Mouse (Mus musculus) lung, postnatal 0 days (tissue): ENCODE measurements around the gene Tmem132a. TPM values are rescaled to one million over a fixed set of nuclear protein-coding genes. Genes with fewer than 3 reads are reported as not detected.

Experiments used
- ATAC-seq: fragments of 200-750 bp; cut with Nextera tagmentation; 2 replicates; pipeline ENCODE4 v1.8.0; 2017; ENCODE audit warnings: moderate library complexity
- DNase-seq: peaks from one replicate; pipeline ENCODE4 v3.0.0-alpha.2; 2016; ENCODE audit warnings: low spot score
- H3K27ac ChIP-seq: fragments of 300-500 bp; sonication (generic); 2 replicates; pipeline ENCODE4 v1.5.1; 2014; ENCODE audit warnings: antibody characterized with exemption, mild to moderate bottlenecking, low read length, mixed read lengths
- H3K27me3 ChIP-seq: fragments of 300-500 bp; sonication (generic); replicated peaks from 2 replicates; pipeline ENCODE4 v1.6.1; 2014; ENCODE audit warnings: low read length, mixed read lengths; ENCODE audit not compliant: insufficient read depth
- H3K36me3 ChIP-seq: fragments of 300-500 bp; sonication (generic); 2 replicates; pipeline ENCODE4 v1.6.1; 2014; ENCODE audit warnings: low read length, mixed read lengths; ENCODE audit not compliant: insufficient read depth
- H3K4me1 ChIP-seq: fragments of 300-500 bp; sonication (generic); 2 replicates; pipeline ENCODE4 v1.6.1; 2014; ENCODE audit warnings: antibody characterized with exemption, low read depth, low read length, mixed read lengths; ENCODE audit not compliant: insufficient read depth
- H3K4me2 ChIP-seq: fragments of 300-500 bp; sonication (generic); replicated peaks from 2 replicates; pipeline ENCODE4 v1.6.1; 2014; ENCODE audit warnings: low read depth, mild to moderate bottlenecking, low read length, moderate library complexity, mixed read lengths
- H3K4me3 ChIP-seq: fragments of 300-500 bp; sonication (generic); 2 replicates; pipeline ENCODE4 v1.5.1; 2014; ENCODE audit warnings: low read depth, low read length
- H3K9ac ChIP-seq: fragments of 300-500 bp; sonication (generic); replicated peaks from 2 replicates; pipeline ENCODE4 v1.6.1; 2014; ENCODE audit warnings: low read depth, mild to moderate bottlenecking
- H3K9me3 ChIP-seq: fragments of 300-500 bp; sonication (generic); 2 replicates; pipeline ENCODE4 v1.6.1; 2016; ENCODE audit warnings: low read length, mixed read lengths
- CTCF ChIP-seq: IDR thresholded peaks from 2 replicates; pipeline ENCODE4 v1.5.1; 2016; ENCODE audit warnings: antibody characterized with exemption, mild to moderate bottlenecking
- EP300 ChIP-seq: IDR thresholded peaks from 2 replicates; pipeline ENCODE4 v1.6.1; 2016; ENCODE audit warnings: antibody characterized with exemption, mild to moderate bottlenecking, control low read depth
- WGBS: fragments of 180-500 bp; shearing (Covaris S2); extraction: QIAGEN DNeasy Blood & Tissue Kit; methylation state at CpG from one replicate; pipeline ENCODE4 v1.1.7; 2014; 5-methylcytosine and 5-hydroxymethylcytosine counted together
- polyA plus RNA-seq: library from polyadenylated mRNA; unstranded; fragments of >200 nt; fragmentation: Nextera tagmentation; extraction: Ambion mirVana; gene quantifications from 2 replicates; pipeline ENCODE4 v1.2.1, GENCODE M21; 2015

Gene Tmem132a
- polyA plus RNA-seq, 1 experiment from 2014 or later, result 15.1 TPM

GRCm38 (mm10) chr19:10897491-10897890 is 27.8 kb upstream of the Tmem132a start:
- H3K36me3 ChIP-seq, result peaks cover 34% of the 10 kb centered on the region

GRCm38 (mm10) chr19:10896849-10897248 is 27.1 kb upstream of the Tmem132a start:
- Histone ChIP-seq H3K36me3 (peaks cover 28% of the 10 kb centered on the region), H3K9me3 (no peaks in the 10 kb centered on the region), H3K4me2 (peak overlapping the region; percentile 81; the same call in 1 of the 2 replicates), H3K27me3 (no peaks in the 10 kb centered on the region), H3K4me1 (no peaks in the 10 kb centered on the region; the same call in 1 of the 2 replicates), H3K27ac (no peak overlapping the region), H3K9ac (0 out of 2 replicates have a peak overlapping the region, but pooled peaks have one; percentile 26), H3K4me3 (no peak overlapping the region)
- 55% methylated on average over 7 of the region's 7 CpGs for WGBS
- TF ChIP-seq EP300 (no peak), CTCF (no peak)
- no peak for ATAC-seq
- no peak for DNase-seq

More at GRCm38 (mm10) chr19:10897491-10897890, 27.8 kb upstream of the Tmem132a start:
- Histone ChIP-seq H3K4me3 (no peak overlapping the region), H3K9ac (0 out of 2 replicates have a peak overlapping the region, but pooled peaks have one; percentile 26), H3K27ac (no peak overlapping the region), H3K4me2 (no peak overlapping the region), H3K27me3 (no peaks in the 10 kb centered on the region), H3K9me3 (no peaks in the 10 kb centered on the region), H3K4me1 (no peaks in the 10 kb centered on the region; the same call in 1 of the 2 replicates)
- 83% methylated on average over 8 of the region's 8 CpGs for WGBS
- ATAC-seq (no peak), DNase-seq (no peak)
- TF ChIP-seq EP300 (no peak), CTCF (no peak)

- no peaks in the 10 kb centered on the region for H3K27me3 ChIP-seq
Measured at GRCm38 (mm10) chr19:10895708-10896107, 26.0 kb upstream of the Tmem132a start.

GRCm38 (mm10) chr19:10895016-10895528 is 25.3 kb upstream of the Tmem132a start, which contains the start of gene Prpf19:
Prpf19 (plus strand) TSS chr19:10895231.
- WGBS, result under 1% methylated on average over 43 of the region's 43 CpGs
- no peaks in the 10 kb centered on the region; the same call in 1 of the 2 replicates for H3K4me1 ChIP-seq

More at GRCm38 (mm10) chr19:10895708-10896107, 26.0 kb upstream of the Tmem132a start:
- WGBS, result under 1% methylated on average over 16 of the region's 16 CpGs
- H3K4me3 ChIP-seq, result peak overlapping the region; percentile 69
- peak overlapping the region; percentile 69 for H3K9ac ChIP-seq
- peak overlapping the region; percentile 81 for H3K4me2 ChIP-seq
- TF ChIP-seq EP300 (no peak), CTCF (no peak)
- H3K9me3 ChIP-seq, result no peaks in the 10 kb centered on the region
- ATAC-seq (no peak), DNase-seq (peak; percentile 21)
- H3K36me3 ChIP-seq, result peaks cover 22% of the 10 kb centered on the region
- H3K27ac ChIP-seq, result peak overlapping the region; percentile 76
- H3K4me1 ChIP-seq, result no peaks in the 10 kb centered on the region; the same call in 1 of the 2 replicates

GRCm38 (mm10) chr19:10892201-10892600 is 22.5 kb upstream of the Tmem132a start:
- TF ChIP-seq EP300, result no peak
- 66% methylated on average over 3 of the region's 3 CpGs for WGBS
- no peaks in the 10 kb centered on the region for H3K9me3 ChIP-seq

More at GRCm38 (mm10) chr19:10895016-10895528, 25.3 kb upstream of the Tmem132a start, which contains the start of gene Prpf19:
- Histone ChIP-seq H3K9ac (peak within 1 kb of the TSS; percentile 69), H3K27me3 (no peaks in the 10 kb centered on the region), H3K4me2 (peak within 1 kb of the TSS; percentile 81), H3K27ac (peak within 1 kb of the TSS; percentile 76), H3K4me3 (peak within 1 kb of the TSS; percentile 69), H3K9me3 (no peaks in the 10 kb centered on the region), H3K36me3 (peaks cover 16% of the 10 kb centered on the region; the same call in 1 of the 2 replicates)
- TF ChIP-seq EP300 (peak; percentile 54; the same call in 1 of the 2 replicates), CTCF (peak; percentile 44)
- ATAC-seq (peak; percentile 98), DNase-seq (peak; percentile 98)

GRCm38 (mm10) chr19:10881426-10882154 is 11.8 kb upstream of the Tmem132a start, which contains the start of gene Tmem109:
Tmem109 (minus strand) TSS chr19:10882001.
- DNase-seq (peak; percentile 99), ATAC-seq (peak; percentile 81)
- Histone ChIP-seq H3K4me2 (peak within 1 kb of the TSS; percentile 76), H3K36me3 (no peaks in the 10 kb centered on the region), H3K9ac (peak within 1 kb of the TSS; percentile 39), H3K9me3 (no peaks in the 10 kb centered on the region), H3K4me3 (peak within 1 kb of the TSS; percentile 65), H3K4me1 (peaks cover 16% of the 10 kb centered on the region), H3K27ac (peak within 1 kb of the TSS; percentile 93), H3K27me3 (no peaks in the 10 kb centered on the region)
- TF ChIP-seq EP300 (no peak), CTCF (peak; percentile 61)
- under 1% methylated on average over 49 of the region's 49 CpGs for WGBS

More at GRCm38 (mm10) chr19:10892201-10892600, 22.5 kb upstream of the Tmem132a start:
- DNase-seq (no peak), ATAC-seq (no peak)
- Histone ChIP-seq H3K9ac (no peak overlapping the region), H3K36me3 (no peaks in the 10 kb centered on the region), H3K27ac (no peak overlapping the region), H3K27me3 (no peaks in the 10 kb centered on the region), H3K4me2 (no peak overlapping the region), H3K4me1 (no peaks in the 10 kb centered on the region; the same call in 1 of the 2 replicates), H3K4me3 (no peak overlapping the region)
